Comparison of ENCODE assay signal across 8 mouse cellular contexts in genomic region chr4:125114638-125115037, GRCm38 (mm10). TPM values are rescaled to one million over a fixed set of nuclear protein-coding genes. Genes with fewer than 3 reads are reported as not detected.
DNase-seq lines count a peak whose midpoint lies in the region; TF ChIP-seq lines count a peak whose summit lies in the region.

No protein-coding gene starts in this region.

- H3K4me3 ChIP-seq in left cerebral cortex, adult 2 months: no peak overlapping the region

- intact Hi-C loops in left cerebral cortex, adult 2 months (cut with DNase I): no loop called here

- DNase-seq in NIH3T3 (ENCODE audit: low read depth): peak; percentile 95
- peak; percentile 93 to 94 for DNase-seq in cerebellum, postnatal 10 days
- DNase-seq in frontal cortex, postnatal 10 days (ENCODE audit: low spot score in 2 of 2): peak; percentile 80 to 85
- DNase-seq in hindlimb bud, embryonic 11.5 days (ENCODE audit: extremely low spot score, low read depth, low spot score): peak; percentile 63
- DNase-seq in left cerebral cortex, adult 2 months (ENCODE audit: extremely low spot score in 1 of 2, low spot score in 2 of 2): peak; percentile 86 to 92
- DNase-seq in lung, postnatal 4 days: peak; percentile 87 to 90
- peak; percentile 84 for DNase-seq in retina, postnatal 1 day
- peak; percentile 93 for DNase-seq in thymus, postnatal 4 days

- peak; percentile 94 for TF ChIP-seq CTCF in left cerebral cortex, adult 2 months (IDR thresholded peaks at IDR 0.05)

- H3K27ac ChIP-seq in left cerebral cortex, adult 2 months: peak overlapping the region; percentile 80

RNA-seq across cellular contexts. Expression of gene Zc3h12a, which starts 13.0 kb away (rescaled TPM):
- under 1 TPM; 0.79 to 1.00 TPM for total RNA-seq in left cerebral cortex, adult 2 months (2021)

RNA-seq across cellular contexts. Expression of gene Meaf6, which starts 29.7 kb away (rescaled TPM):
- 100 to 1,000 TPM; 132 to 138 TPM for total RNA-seq in left cerebral cortex, adult 2 months (2021)

RNA-seq across cellular contexts. Expression of gene Snip1, which starts 48.2 kb away (rescaled TPM):
- 10 to 100 TPM; 15.2 to 16.1 TPM for total RNA-seq in left cerebral cortex, adult 2 months (2021)

RNA-seq across cellular contexts. Expression of gene Dnali1, which starts 49.1 kb away (rescaled TPM):
- total RNA-seq in left cerebral cortex, adult 2 months (2021): under 1 TPM; 0.27 to 0.37 TPM
